Mouse (Mus musculus) right cerebral cortex, postnatal 4 days (tissue): Measurements from ENCODE around the gene Cd109.

ENCODE experiments used
- DNase-seq: peaks from one replicate; pipeline ENCODE4 v3.0.0-alpha.2; 2022

The Cd109 gene

GRCm38 (mm10) chr9:78646008-78646777 is 30.8 kb downstream of the Cd109 start:
- peak; percentile 83 for DNase-seq

- DNase-seq: no peak
Observed at GRCm38 (mm10) chr9:78648641-78649040, 33.3 kb downstream of the Cd109 start.

GRCm38 (mm10) chr9:78649398-78649797 is 34.1 kb downstream of the Cd109 start:
- no peak for DNase-seq

DNA sequence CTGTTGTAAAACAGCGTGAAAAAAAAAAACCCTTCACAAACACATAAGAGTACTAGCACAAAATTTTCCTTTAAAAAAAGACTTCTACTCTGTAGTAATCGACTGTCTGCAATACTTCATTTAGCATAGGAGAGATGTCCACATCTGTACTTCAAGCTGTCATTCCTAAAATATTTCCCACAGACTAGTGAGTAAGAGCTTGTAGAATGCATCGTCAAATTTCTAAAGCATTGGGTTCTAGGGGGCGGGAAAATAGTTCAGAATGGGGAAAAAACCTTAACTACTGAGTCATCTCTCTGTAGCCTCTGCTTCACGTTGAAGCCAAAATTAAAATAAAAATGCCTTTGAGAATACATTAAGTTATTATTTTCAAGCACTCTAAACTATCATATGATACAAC is 42.2 kb downstream of the Cd109 start:
- no peak for DNase-seq

DNA sequence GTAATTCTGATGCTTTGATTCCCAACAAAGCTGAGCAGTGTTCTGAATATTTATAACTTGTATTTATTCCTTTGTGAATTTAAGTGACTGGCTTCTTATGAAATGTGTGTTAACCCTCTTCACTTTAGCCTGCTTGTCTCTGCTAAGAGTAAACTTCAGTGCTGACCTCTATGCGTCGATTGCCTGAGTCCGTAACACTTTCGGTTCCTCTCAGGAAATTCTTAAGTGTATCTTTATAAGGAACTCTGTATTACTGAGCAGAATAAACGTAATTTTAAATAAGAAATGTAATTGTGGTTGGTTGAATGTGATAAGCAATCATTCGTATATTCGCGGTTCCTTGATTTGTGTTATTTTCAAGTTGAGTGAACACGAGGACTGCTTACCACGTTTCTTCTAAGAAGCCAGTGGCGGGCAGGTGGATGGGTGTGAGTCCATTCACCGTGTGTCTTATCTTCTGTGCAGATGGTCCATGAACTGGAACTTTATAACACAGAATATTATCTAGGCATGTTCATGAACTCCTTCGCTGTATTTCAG is 56.2 kb downstream of the Cd109 start:
- DNase-seq: no peak

DNA sequence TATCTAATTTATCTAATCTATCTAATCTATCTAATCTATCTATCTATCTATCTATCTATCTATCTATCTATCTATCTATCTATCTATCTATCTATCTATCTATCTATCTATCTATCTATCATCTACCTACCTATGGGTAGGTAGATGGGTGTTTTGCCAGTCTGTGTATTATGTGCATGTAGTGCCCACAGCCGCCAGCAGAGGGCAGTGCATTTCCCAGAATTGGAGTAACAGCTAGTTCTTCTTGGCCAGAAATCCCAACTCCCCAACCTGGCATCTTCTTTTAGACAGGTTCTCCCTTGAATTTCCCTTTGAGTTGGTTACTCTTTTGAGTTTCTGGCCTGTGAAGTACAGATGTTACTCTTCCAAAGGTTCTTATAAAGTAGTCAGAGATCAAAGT is 85.3 kb downstream of the Cd109 start:
- DNase-seq: peak; percentile 81

- no peak for DNase-seq
Observed at GRCm38 (mm10) chr9:78702509-78703239, 87.3 kb downstream of the Cd109 start.

DNA sequence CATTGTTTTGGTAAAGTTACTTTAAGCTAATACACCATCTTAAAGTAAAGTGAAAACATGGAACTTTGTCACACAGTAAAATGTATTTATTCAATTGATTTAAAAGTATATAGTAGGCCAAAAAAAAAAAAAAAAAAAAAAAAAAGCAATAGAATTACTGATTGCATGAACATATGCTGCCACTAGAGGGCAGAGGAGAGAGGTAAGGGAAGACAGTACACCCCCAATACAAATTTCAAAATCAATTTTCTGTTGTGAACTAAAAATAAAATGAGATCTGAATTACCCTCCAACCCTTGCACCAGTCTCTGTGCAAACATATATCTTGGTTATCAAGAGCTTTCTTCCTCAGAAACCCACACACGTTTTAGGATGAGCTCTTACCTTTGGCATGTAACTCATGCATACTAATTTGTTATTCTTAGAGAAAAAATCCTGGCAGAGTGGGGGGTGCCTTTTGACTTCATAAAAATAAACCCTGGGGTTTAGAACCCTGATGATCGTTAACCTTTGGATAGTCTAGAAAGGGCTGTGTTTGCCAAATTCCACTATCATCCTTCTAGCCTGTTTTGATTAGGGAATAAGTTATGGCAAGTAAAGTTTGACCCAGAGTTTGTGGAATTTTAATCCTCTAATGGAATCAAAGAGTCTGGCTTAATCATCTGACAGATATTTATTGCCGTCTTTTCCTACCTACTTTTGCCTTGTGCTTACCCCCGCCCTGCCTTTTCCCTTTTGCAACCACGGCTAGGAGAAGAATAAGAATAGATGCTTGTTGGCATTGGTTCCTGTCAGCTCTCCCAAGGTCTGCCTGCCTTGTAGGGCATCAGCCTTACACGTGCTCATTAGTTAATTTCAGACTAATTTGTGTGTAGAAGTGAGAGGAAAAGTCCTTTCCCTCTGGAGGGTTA is 105.8 kb downstream of the Cd109 start:
- no peak for DNase-seq

- no peak for DNase-seq
Observed at GRCm38 (mm10) chr9:78731931-78732330, 116.6 kb downstream of the Cd109 start.

DNA sequence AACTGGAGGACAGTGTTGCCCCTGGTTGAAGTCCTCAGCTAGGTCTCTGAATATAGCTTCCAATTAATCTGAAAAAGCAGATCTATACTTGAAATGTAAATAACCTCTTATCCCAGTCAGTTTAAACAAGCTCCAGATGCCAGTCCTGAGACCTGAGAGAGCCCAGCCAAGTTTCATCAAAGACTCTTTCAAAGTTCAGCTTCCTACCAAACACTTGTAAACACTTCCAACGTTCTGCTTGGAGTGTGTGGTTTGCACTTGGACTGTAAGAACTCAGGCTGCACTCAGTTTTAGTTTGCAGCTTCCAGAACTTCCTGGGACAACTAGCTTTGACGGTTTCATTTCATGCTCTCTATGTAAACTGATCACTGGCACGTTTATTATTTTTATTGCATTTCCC is 120.2 kb downstream of the Cd109 start:
- DNase-seq: no peak

DNA sequence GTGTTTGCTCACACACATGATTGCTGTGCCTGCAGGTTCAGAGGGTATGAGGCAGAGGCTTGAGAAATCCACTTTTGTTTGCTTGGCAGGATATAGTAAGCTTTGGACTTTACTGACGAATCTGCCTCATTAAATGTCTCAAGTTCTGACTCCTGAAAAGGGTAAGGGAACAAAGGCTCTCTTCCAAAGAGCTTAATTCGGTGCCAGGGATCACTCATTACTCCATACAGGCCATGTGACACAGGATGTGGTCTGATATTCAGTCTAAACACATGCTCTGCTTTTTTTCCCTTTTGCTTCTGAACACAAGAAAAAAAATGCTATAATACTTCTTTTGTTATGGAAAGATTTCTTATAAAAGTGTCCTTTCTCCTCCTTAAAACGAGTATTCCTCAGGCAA is 126.7 kb downstream of the Cd109 start:
- DNase-seq: no peak

DNA sequence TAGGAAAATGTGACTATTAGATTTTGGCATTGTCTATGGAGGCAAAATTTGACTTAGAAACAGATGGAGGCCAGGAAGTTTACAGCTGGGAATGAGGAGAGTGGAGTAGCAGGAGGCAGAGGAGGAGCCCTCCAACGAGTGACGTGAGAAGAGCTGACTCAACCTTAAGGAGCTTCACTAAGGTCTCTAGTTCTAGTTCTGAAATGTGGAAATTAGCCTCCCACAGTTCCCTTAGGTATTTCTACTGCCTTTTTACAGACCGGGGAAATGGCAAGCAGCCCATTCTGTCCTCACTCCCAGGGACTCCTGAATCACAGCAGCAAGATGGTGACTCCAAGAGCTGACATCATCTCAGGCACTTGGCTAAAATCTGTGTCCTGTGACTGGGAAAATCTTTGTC is 134.9 kb downstream of the Cd109 start:
- DNase-seq: no peak
